Mouse (Mus musculus): ENCODE results near the gene Wdr77. TPM values are rescaled to one million over a fixed set of nuclear protein-coding genes. Genes with fewer than 3 reads are reported as not detected.
A peak's percentile ranks its signal among the peaks of the same experiment; 100 is the strongest.
"Not testable (repeated sequence)": the region's sequence is repeated elsewhere in the genome, so short reads cannot be mapped to it uniquely, and the experiment has no call there.

Wdr77 gene
- polyA plus RNA-seq, 1 experiment from 2014 or later: 83.4 TPM

DNA sequence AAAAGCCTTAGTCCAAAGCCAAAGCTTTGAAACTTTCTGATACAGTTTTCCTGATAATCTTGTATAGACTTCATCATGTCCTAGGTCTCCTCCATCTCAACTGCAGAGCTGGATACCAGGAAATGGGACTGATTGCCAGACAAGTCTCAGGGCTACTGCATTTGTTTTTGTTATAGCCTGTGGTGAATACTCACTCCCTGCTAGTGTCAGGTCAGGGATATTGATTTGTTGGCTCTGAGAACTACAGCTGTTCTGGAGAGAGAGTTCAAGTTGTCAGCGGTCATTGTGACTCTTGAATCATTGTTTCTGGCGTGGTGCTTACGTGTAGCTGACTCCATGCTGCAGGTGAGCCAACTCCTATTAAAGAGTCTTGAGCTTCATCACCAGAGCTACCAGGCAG, 14.2 kb downstream of the Wdr77 start, which contains the start of gene Ovgp1:
TSS of gene Ovgp1 (plus strand) at position 301 of the 400 bp plus-strand sequence.
- no peak within 1 kb of the TSS for H3K27ac ChIP-seq (replicated peaks in 1 of 2; ENCODE audit: control insufficient read depth in 1 of 2, insufficient read depth in 1 of 2, low read depth in 2 of 2, low read length in 2 of 2)
- WGBS: 75% methylated on average over 3 of the region's 3 CpGs
- H3K4me1 ChIP-seq (ENCODE audit: control insufficient read depth in 2 of 2, insufficient read depth in 2 of 2, low read length in 2 of 2): no peaks in the 10 kb centered on the region
- H3K4me3 ChIP-seq (ENCODE audit: control insufficient read depth in 1 of 2, insufficient read depth in 1 of 2, low read depth in 1 of 2, low read length in 2 of 2): no peak within 1 kb of the TSS
- no peaks in the 10 kb centered on the region for H3K9me3 ChIP-seq (ENCODE audit: control insufficient read depth, low read length)
- H3K36me3 ChIP-seq (ENCODE audit: control insufficient read depth, insufficient read depth, low read length): peaks cover 30% of the 10 kb centered on the region
- no peak within 1 kb of the TSS for H3K9ac ChIP-seq (ENCODE audit: low read length)
- no peak within 1 kb of the TSS for H3K4me2 ChIP-seq (ENCODE audit: low read length)
- no peak for ATAC-seq (ENCODE audit: insufficient number of reproducible peaks, insufficient read depth, low FRiP score, low read depth)
- H3K27me3 ChIP-seq (ENCODE audit: control insufficient read depth, insufficient read depth, low read length): no peaks in the 10 kb centered on the region

DNA sequence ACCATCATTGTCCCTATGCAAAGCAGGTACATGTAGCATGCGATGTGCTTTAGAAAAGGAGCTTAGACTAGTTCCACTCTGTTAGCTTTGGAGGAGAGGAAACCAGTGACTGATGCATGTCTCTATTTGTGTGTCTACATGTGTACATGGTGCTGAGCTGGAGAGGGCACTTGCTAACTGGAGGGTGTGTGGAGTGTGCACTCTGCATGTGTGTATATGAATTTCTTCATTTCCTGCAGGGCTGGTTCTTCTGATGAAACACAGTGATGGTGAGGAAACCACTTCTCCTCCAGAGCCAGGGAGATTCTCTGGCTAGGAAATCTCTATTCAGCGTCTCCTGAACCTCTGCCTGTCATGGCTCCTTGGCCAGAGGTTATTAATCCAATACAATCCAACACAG, 15.0 kb downstream of the Wdr77 start:
- H3K36me3 ChIP-seq (ENCODE audit: control insufficient read depth, insufficient read depth, low read length): peaks cover 22% of the 10 kb centered on the region
- no peak overlapping the region for H3K9ac ChIP-seq (ENCODE audit: low read length)
- 90% methylated on average over 2 of the region's 2 CpGs for WGBS
- no peaks in the 10 kb centered on the region for H3K4me1 ChIP-seq (ENCODE audit: control insufficient read depth in 2 of 2, insufficient read depth in 2 of 2, low read length in 2 of 2)
- H3K9me3 ChIP-seq (ENCODE audit: control insufficient read depth, low read length): no peaks in the 10 kb centered on the region
- ATAC-seq (ENCODE audit: insufficient number of reproducible peaks, insufficient read depth, low FRiP score, low read depth): no peak
- H3K4me2 ChIP-seq (ENCODE audit: low read length): no peak overlapping the region
- H3K27ac ChIP-seq (replicated peaks in 1 of 2; ENCODE audit: control insufficient read depth in 1 of 2, insufficient read depth in 1 of 2, low read depth in 2 of 2, low read length in 2 of 2): no peak overlapping the region
- H3K27me3 ChIP-seq (ENCODE audit: control insufficient read depth, insufficient read depth, low read length): no peaks in the 10 kb centered on the region
- H3K4me3 ChIP-seq (ENCODE audit: control insufficient read depth in 1 of 2, insufficient read depth in 1 of 2, low read depth in 1 of 2, low read length in 2 of 2): no peak overlapping the region

DNA sequence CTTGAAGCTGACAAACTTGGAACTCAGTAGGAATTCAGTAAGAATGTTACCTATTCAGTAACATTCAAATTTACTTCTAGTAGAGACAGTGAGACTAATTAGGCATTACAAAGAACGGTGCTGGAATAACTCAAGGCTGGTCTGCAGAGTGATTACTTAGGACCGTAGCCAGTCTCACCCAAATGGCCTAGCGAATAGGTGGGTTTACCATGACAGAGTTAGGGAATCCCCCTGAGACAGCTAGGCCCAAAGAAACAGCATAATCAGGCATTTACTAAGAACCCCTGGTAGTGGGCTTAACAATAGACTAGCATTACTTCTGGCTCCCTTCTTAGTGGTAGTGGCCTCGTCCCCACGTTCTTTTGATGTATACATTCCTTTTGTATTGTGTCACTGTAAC, 30.4 kb downstream of the Wdr77 start:
- H3K27ac ChIP-seq (replicated peaks in 1 of 2; ENCODE audit: control insufficient read depth in 1 of 2, insufficient read depth in 1 of 2, low read depth in 2 of 2, low read length in 2 of 2); H3K4me3 ChIP-seq (ENCODE audit: control insufficient read depth in 1 of 2, insufficient read depth in 1 of 2, low read depth in 1 of 2, low read length in 2 of 2); H3K4me1 ChIP-seq (ENCODE audit: control insufficient read depth in 2 of 2, insufficient read depth in 2 of 2, low read length in 2 of 2); H3K36me3 ChIP-seq (ENCODE audit: control insufficient read depth, insufficient read depth, low read length); ATAC-seq (ENCODE audit: insufficient number of reproducible peaks, insufficient read depth, low FRiP score, low read depth); H3K27me3 ChIP-seq (ENCODE audit: control insufficient read depth, insufficient read depth, low read length); H3K4me2 ChIP-seq (ENCODE audit: low read length); H3K9ac ChIP-seq (ENCODE audit: low read length); H3K9me3 ChIP-seq (ENCODE audit: control insufficient read depth, low read length): not testable (repeated sequence)
- 54% methylated on average over 5 of the region's 5 CpGs for WGBS

DNA sequence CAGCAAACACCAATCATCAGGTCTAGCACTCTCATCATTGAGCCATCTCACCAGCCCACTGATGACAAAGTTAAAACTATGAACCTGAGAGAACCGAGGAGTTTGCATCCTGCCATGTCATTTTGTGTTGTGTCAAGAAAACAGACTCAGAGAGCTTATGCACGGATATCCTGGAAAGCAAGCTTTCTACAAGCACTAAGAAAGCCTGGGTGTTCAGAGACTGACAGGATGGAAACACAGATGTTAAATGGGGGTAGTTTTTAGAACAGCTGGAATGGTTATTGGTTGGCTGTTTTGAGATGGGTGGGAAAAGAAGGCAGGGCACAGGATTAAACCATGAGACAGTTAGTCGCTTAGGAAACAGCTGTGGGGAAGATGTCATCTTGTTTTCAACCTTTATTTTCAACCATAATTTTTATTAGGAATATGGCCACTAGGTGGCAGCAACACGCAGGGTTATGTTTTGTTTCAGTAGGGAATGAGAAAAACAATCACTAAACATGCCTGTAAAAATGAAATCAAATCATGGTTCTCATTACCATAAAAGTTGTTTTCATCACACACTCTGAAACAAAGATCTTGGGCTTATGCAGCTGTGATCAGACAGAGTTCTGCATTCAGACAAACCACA, 32.6 kb downstream of the Wdr77 start:
- no peak overlapping the region for H3K4me3 ChIP-seq (ENCODE audit: control insufficient read depth in 1 of 2, insufficient read depth in 1 of 2, low read depth in 1 of 2, low read length in 2 of 2)
- WGBS: 22% methylated on average over 4 of the region's 4 CpGs
- no peak for ATAC-seq (ENCODE audit: insufficient number of reproducible peaks, insufficient read depth, low FRiP score, low read depth)
- no peaks in the 10 kb centered on the region for H3K36me3 ChIP-seq (ENCODE audit: control insufficient read depth, insufficient read depth, low read length)
- no peaks in the 10 kb centered on the region for H3K4me1 ChIP-seq (ENCODE audit: control insufficient read depth in 2 of 2, insufficient read depth in 2 of 2, low read length in 2 of 2)
- no peak overlapping the region for H3K9ac ChIP-seq (ENCODE audit: low read length)
- no peaks in the 10 kb centered on the region for H3K27me3 ChIP-seq (ENCODE audit: control insufficient read depth, insufficient read depth, low read length)
- no peak overlapping the region for H3K27ac ChIP-seq (replicated peaks in 1 of 2; ENCODE audit: control insufficient read depth in 1 of 2, insufficient read depth in 1 of 2, low read depth in 2 of 2, low read length in 2 of 2)
- no peak overlapping the region for H3K4me2 ChIP-seq (ENCODE audit: low read length)
- no peaks in the 10 kb centered on the region for H3K9me3 ChIP-seq (ENCODE audit: control insufficient read depth, low read length)

DNA sequence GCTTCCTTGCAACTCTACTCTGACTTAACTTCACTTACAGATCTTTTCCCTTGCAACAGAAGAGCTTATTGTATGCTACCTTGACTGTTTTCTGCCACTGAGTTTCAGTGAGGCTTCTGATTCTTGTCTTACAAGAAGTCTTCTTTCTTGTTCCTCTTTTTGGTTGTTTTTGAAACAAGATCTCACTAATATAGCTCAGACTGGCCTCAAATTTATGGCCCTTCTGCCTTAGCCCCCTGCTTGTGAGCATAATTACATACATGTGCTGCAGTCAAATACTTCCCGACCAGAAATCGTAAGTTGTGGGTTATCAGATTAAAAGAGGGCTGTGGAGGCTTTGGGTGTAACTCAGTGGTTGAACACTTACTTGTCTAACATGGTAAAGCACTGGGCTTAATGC, 35.6 kb downstream of the Wdr77 start:
- WGBS: 50% methylated on average over 2 of the region's 2 CpGs
- Histone ChIP-seq H3K4me3 (ENCODE audit: control insufficient read depth in 1 of 2, insufficient read depth in 1 of 2, low read depth in 1 of 2, low read length in 2 of 2) (no peak overlapping the region), H3K27ac (replicated peaks in 1 of 2; ENCODE audit: control insufficient read depth in 1 of 2, insufficient read depth in 1 of 2, low read depth in 2 of 2, low read length in 2 of 2) (no peak overlapping the region), H3K27me3 (ENCODE audit: control insufficient read depth, insufficient read depth, low read length) (no peaks in the 10 kb centered on the region), H3K4me1 (ENCODE audit: control insufficient read depth in 2 of 2, insufficient read depth in 2 of 2, low read length in 2 of 2) (no peaks in the 10 kb centered on the region), H3K9ac (ENCODE audit: low read length) (no peak overlapping the region), H3K36me3 (ENCODE audit: control insufficient read depth, insufficient read depth, low read length) (no peaks in the 10 kb centered on the region), H3K9me3 (ENCODE audit: control insufficient read depth, low read length) (no peaks in the 10 kb centered on the region), H3K4me2 (ENCODE audit: low read length) (no peak overlapping the region)
- ATAC-seq (ENCODE audit: insufficient number of reproducible peaks, insufficient read depth, low FRiP score, low read depth): no peak

DNA sequence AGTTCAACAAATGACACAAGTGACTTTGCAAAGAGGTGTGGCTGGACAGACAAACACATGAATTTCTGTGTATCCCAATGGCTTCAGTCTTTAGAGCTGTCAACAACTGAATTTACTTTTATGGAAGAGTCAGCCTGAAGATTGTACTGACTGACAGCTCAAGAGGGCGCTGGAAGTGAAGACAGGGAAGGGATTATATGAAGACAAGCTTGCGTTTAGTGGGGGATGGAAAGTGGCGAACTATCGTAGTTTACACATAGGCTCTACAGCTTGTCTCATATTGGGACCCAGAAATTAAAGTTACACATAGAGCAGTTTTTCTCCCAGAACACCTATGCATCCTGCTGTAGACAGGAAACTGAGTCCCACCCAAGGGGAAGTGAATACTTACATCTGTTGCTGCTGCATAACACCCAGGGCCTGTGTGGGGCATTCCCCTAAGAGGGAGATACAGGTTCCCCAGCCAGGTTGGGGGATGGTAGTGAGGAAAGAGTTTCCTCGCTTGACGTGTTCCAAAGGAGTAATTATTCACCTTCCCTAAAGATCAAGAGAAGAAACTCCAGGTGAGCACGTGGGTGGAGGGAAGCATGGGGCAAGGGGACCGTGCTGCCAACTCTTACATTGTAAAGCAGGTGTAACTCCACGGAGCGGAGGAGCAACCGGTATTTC, 41.7 kb downstream of the Wdr77 start:
- 14% methylated on average over 11 of the region's 11 CpGs for WGBS
- Histone ChIP-seq H3K36me3 (ENCODE audit: control insufficient read depth, insufficient read depth, low read length) (no peaks in the 10 kb centered on the region), H3K27ac (replicated peaks in 1 of 2; ENCODE audit: control insufficient read depth in 1 of 2, insufficient read depth in 1 of 2, low read depth in 2 of 2, low read length in 2 of 2) (no peak overlapping the region), H3K27me3 (ENCODE audit: control insufficient read depth, insufficient read depth, low read length) (no peaks in the 10 kb centered on the region), H3K4me3 (ENCODE audit: control insufficient read depth in 1 of 2, insufficient read depth in 1 of 2, low read depth in 1 of 2, low read length in 2 of 2) (peak overlapping the region; percentile 0 to 22; a peak in 2 of 4 replicates), H3K9ac (ENCODE audit: low read length) (no peak overlapping the region), H3K9me3 (ENCODE audit: control insufficient read depth, low read length) (no peaks in the 10 kb centered on the region), H3K4me2 (ENCODE audit: low read length) (peak overlapping the region; percentile 61), H3K4me1 (ENCODE audit: control insufficient read depth in 2 of 2, insufficient read depth in 2 of 2, low read length in 2 of 2) (peaks cover 6 to 8% of the 10 kb centered on the region in 2 experiments; a peak in 2 of 4 replicates)
- no peak for ATAC-seq (ENCODE audit: insufficient number of reproducible peaks, insufficient read depth, low FRiP score, low read depth)

DNA sequence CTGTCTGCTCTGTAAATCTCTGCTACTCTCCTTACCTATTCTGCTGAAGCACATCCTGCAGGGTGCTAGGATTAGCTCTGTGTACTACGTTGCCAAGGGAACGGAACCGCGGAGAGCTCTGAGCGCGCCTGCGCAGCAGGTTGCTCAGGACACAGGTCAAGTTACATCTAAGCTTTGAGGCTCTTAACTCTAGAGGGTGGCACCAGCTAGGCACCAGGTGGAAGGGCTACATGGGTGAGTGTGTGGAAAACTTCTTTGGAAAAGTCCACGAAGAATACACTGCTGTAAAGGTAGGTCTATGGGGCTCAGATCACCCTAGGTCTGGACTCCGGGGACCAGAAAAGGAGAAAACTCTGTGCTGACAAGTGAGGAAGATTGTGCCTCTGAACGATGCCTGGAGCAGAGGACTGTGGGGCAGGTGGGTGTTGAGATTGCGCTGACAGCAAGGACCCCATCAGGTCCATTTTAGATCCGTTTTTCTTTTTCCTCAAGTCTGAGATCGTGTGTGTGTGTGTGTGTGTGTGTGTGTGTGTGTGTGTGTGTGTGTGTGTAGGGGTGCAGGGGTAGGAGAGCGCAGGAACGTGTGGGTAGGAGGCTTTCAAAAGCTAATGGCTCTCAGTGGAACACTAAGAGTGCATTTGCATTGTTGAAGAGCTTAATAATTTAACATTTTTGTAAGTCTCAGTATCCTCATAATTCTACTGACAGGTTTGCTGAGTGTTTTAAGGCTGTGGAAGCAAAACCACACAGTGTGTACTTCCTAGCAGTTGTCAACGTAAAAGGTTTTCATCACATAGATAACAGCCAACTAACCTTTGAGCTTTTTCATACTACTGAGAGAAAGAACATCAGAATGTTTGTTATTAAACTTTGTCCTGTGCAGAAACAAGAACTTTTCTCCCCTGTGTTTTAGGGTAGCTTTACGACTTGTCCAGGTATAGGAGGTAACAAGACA, 42.5 kb downstream of the Wdr77 start:
- Histone ChIP-seq H3K27me3 (ENCODE audit: control insufficient read depth, insufficient read depth, low read length) (no peaks in the 10 kb centered on the region), H3K4me3 (ENCODE audit: control insufficient read depth in 1 of 2, insufficient read depth in 1 of 2, low read depth in 1 of 2, low read length in 2 of 2) (peak overlapping the region; percentile 0 to 22; a peak in 2 of 4 replicates), H3K36me3 (ENCODE audit: control insufficient read depth, insufficient read depth, low read length) (no peaks in the 10 kb centered on the region), H3K4me1 (ENCODE audit: control insufficient read depth in 2 of 2, insufficient read depth in 2 of 2, low read length in 2 of 2) (peaks cover 6 to 8% of the 10 kb centered on the region in 2 experiments; a peak in 2 of 4 replicates), H3K9ac (ENCODE audit: low read length) (no peak overlapping the region), H3K9me3 (ENCODE audit: control insufficient read depth, low read length) (no peaks in the 10 kb centered on the region), H3K27ac (replicated peaks in 1 of 2; ENCODE audit: control insufficient read depth in 1 of 2, insufficient read depth in 1 of 2, low read depth in 2 of 2, low read length in 2 of 2) (no peak overlapping the region), H3K4me2 (ENCODE audit: low read length) (peak overlapping the region; percentile 61)
- WGBS: 18% methylated on average over 17 of the region's 17 CpGs
- ATAC-seq (ENCODE audit: insufficient number of reproducible peaks, insufficient read depth, low FRiP score, low read depth): no peak; the same call in 1 of the 2 replicates

Data from heart, embryonic 14.5 days (tissue).